Mouse (Mus musculus) hindbrain, embryonic 13.5 days (tissue): ENCODE results near the gene Olfr287. TPM values are rescaled to one million over a fixed set of nuclear protein-coding genes. Genes with fewer than 3 reads are reported as not detected.

Experiments
- ATAC-seq: fragments of 200-750 bp; cut with Nextera tagmentation; 2 replicates; pipeline ENCODE4 v1.8.0; 2017; ENCODE audit warnings: moderate TSS enrichment; ENCODE audit not compliant: low FRiP score
- H3K27ac ChIP-seq: fragments of 300-500 bp; sonication (generic); 2 replicates; pipeline ENCODE4 v1.5.1; 2015; ENCODE audit warnings: inconsistent platforms, mild to moderate bottlenecking, moderate library complexity
- H3K27me3 ChIP-seq: fragments of 300-500 bp; sonication (generic); 2 replicates; pipeline ENCODE4 v1.6.1; 2015; ENCODE audit warnings: mild to moderate bottlenecking, inconsistent platforms
- H3K36me3 ChIP-seq: fragments of 300-500 bp; sonication (generic); 2 replicates; pipeline ENCODE4 v1.6.1; 2015; ENCODE audit warnings: mild to moderate bottlenecking, inconsistent platforms
- H3K4me1 ChIP-seq: fragments of 300-500 bp; sonication (generic); replicated peaks from 2 replicates; pipeline ENCODE4 v1.6.1; 2015; ENCODE audit warnings: inconsistent platforms
- H3K4me2 ChIP-seq: fragments of 300-500 bp; sonication (generic); 2 replicates; pipeline ENCODE4 v1.6.1; 2015; ENCODE audit warnings: inconsistent platforms, mild to moderate bottlenecking, moderate library complexity
- H3K4me3 ChIP-seq: fragments of 300-500 bp; sonication (generic); 2 replicates; pipeline ENCODE4 v1.5.1; 2015; ENCODE audit warnings: mild to moderate bottlenecking, inconsistent platforms
- H3K9ac ChIP-seq: fragments of 300-500 bp; sonication (generic); 2 replicates; pipeline ENCODE4 v1.6.1; 2015; ENCODE audit warnings: mild to moderate bottlenecking, inconsistent platforms
- H3K9me3 ChIP-seq: fragments of 300-500 bp; sonication (generic); 2 replicates; pipeline ENCODE4 v1.6.1; 2016; ENCODE audit warnings: inconsistent platforms
- WGBS: fragments of 180-500 bp; shearing (Covaris S2); methylation state at CpG from one replicate; pipeline ENCODE4 v1.1.7; 2015; 5-methylcytosine and 5-hydroxymethylcytosine counted together
- polyA plus RNA-seq: library from polyadenylated mRNA; unstranded; fragments of >200 nt; fragmentation: Nextera tagmentation; extraction: Ambion mirVana; gene quantifications from 2 replicates; pipeline ENCODE4 v1.2.1, GENCODE M21; 2015

Gene Olfr287
- polyA plus RNA-seq = not detected in 2 replicates

- Histone ChIP-seq H3K27ac (no peak within 1 kb of the TSS), H3K4me2 (no peak within 1 kb of the TSS), H3K4me1 (no peaks in the 10 kb centered on the region), H3K9me3 (no peaks in the 10 kb centered on the region), H3K9ac (no peak within 1 kb of the TSS), H3K36me3 (no peaks in the 10 kb centered on the region), H3K4me3 (no peak within 1 kb of the TSS), H3K27me3 (no peaks in the 10 kb centered on the region)
- WGBS = 65% methylated on average over 4 of the region's 4 CpGs
- ATAC-seq = no peak
Observed at GRCm38 (mm10) chr15:98220877-98221276, at the start of gene Olfr287, which contains the start of gene Gm44579. Gene Olfr287 (minus strand): TSS chr15:98221056. Gene Gm44579 (minus strand): TSS chr15:98220977.

GRCm38 (mm10) chr15:98257776-98258175, 36.9 kb upstream of the Olfr287 start:
- Histone ChIP-seq H3K4me1 (no peaks in the 10 kb centered on the region), H3K4me2 (no peak overlapping the region), H3K36me3 (no peaks in the 10 kb centered on the region), H3K9me3 (no peaks in the 10 kb centered on the region; the same call in 1 of the 2 replicates), H3K27ac (no peak overlapping the region), H3K27me3 (no peaks in the 10 kb centered on the region), H3K4me3 (no peak overlapping the region), H3K9ac (no peak overlapping the region)
- 89% methylated on average over 7 of the region's 7 CpGs for WGBS
- ATAC-seq = no peak

GRCm38 (mm10) chr15:98257193-98257592, 36.3 kb upstream of the Olfr287 start, which contains the start of gene H1fnt:
Gene H1fnt (minus strand): TSS chr15:98257293.
- H3K4me3 ChIP-seq = no peak within 1 kb of the TSS
- H3K27me3 ChIP-seq = no peaks in the 10 kb centered on the region
- H3K4me2 ChIP-seq = no peak within 1 kb of the TSS
- H3K4me1 ChIP-seq = no peaks in the 10 kb centered on the region
- WGBS = 81% methylated on average over 8 of the region's 8 CpGs
- H3K36me3 ChIP-seq = no peaks in the 10 kb centered on the region
- H3K9ac ChIP-seq = no peak within 1 kb of the TSS
- no peaks in the 10 kb centered on the region; the same call in 1 of the 2 replicates for H3K9me3 ChIP-seq
- H3K27ac ChIP-seq = no peak within 1 kb of the TSS
- ATAC-seq = no peak

- Histone ChIP-seq H3K9ac (no peak overlapping the region), H3K4me2 (no peak overlapping the region), H3K36me3 (no peaks in the 10 kb centered on the region), H3K4me1 (no peaks in the 10 kb centered on the region), H3K4me3 (no peak overlapping the region), H3K27me3 (no peaks in the 10 kb centered on the region), H3K9me3 (no peaks in the 10 kb centered on the region), H3K27ac (no peak overlapping the region)
- no peak for ATAC-seq
- 92% methylated on average over 13 of the region's 13 CpGs for WGBS
Observed at GRCm38 (mm10) chr15:98256271-98256670, 35.4 kb upstream of the Olfr287 start.

- Histone ChIP-seq H3K36me3 (no peaks in the 10 kb centered on the region), H3K27ac (no peak overlapping the region), H3K4me1 (no peaks in the 10 kb centered on the region), H3K4me2 (no peak overlapping the region), H3K27me3 (no peaks in the 10 kb centered on the region; the same call in 1 of the 2 replicates), H3K9ac (no peak overlapping the region), H3K4me3 (no peak overlapping the region), H3K9me3 (no peaks in the 10 kb centered on the region)
- ATAC-seq = no peak
- WGBS = 96% methylated on average over 4 of the region's 4 CpGs
Observed at GRCm38 (mm10) chr15:98235442-98235841, 14.6 kb upstream of the Olfr287 start.

- ATAC-seq = no peak
- Histone ChIP-seq H3K36me3 (no peaks in the 10 kb centered on the region), H3K4me3 (no peak within 1 kb of the TSS), H3K27ac (no peak within 1 kb of the TSS), H3K9ac (no peak within 1 kb of the TSS), H3K4me2 (no peak within 1 kb of the TSS), H3K4me1 (no peaks in the 10 kb centered on the region), H3K27me3 (no peaks in the 10 kb centered on the region; the same call in 1 of the 2 replicates), H3K9me3 (no peaks in the 10 kb centered on the region)
- WGBS = 89% methylated on average over 4 of the region's 4 CpGs
Observed at GRCm38 (mm10) chr15:98234350-98234749, 13.5 kb upstream of the Olfr287 start, which contains the start of gene Olfr286. Gene Olfr286 (minus strand): TSS chr15:98234450.

GRCm38 (mm10) chr15:98226096-98226495, 5.2 kb upstream of the Olfr287 start:
- Histone ChIP-seq H3K36me3 (no peaks in the 10 kb centered on the region), H3K4me3 (no peak overlapping the region), H3K27me3 (no peaks in the 10 kb centered on the region; the same call in 1 of the 2 replicates), H3K9ac (no peak overlapping the region), H3K4me2 (no peak overlapping the region), H3K27ac (no peak overlapping the region), H3K9me3 (no peaks in the 10 kb centered on the region), H3K4me1 (no peaks in the 10 kb centered on the region)
- 69% methylated on average over 7 of the region's 7 CpGs for WGBS
- ATAC-seq = no peak

- Histone ChIP-seq H3K4me1 (no peaks in the 10 kb centered on the region), H3K9ac (no peak overlapping the region), H3K4me3 (no peak overlapping the region)
Observed at GRCm38 (mm10) chr15:98225610-98226009, 4.8 kb upstream of the Olfr287 start.

GRCm38 (mm10) chr15:98222377-98222776, 1.5 kb upstream of the Olfr287 start:
- Histone ChIP-seq H3K9ac (no peak overlapping the region), H3K27ac (no peak overlapping the region), H3K9me3 (no peaks in the 10 kb centered on the region), H3K4me3 (no peak overlapping the region), H3K36me3 (no peaks in the 10 kb centered on the region), H3K4me2 (no peak overlapping the region), H3K4me1 (no peaks in the 10 kb centered on the region), H3K27me3 (no peaks in the 10 kb centered on the region)
- no peak for ATAC-seq

More at GRCm38 (mm10) chr15:98225610-98226009, 4.8 kb upstream of the Olfr287 start:
- no peaks in the 10 kb centered on the region for H3K27me3 ChIP-seq
- H3K9me3 ChIP-seq = no peaks in the 10 kb centered on the region
- H3K27ac ChIP-seq = no peak overlapping the region
- no peak for ATAC-seq
- no peaks in the 10 kb centered on the region for H3K36me3 ChIP-seq
- no peak overlapping the region for H3K4me2 ChIP-seq
- WGBS = 48% methylated on average over 16 of the region's 16 CpGs

- Histone ChIP-seq H3K4me3 (no peak overlapping the region), H3K4me2 (no peak overlapping the region), H3K4me1 (no peaks in the 10 kb centered on the region), H3K9ac (no peak overlapping the region), H3K27me3 (no peaks in the 10 kb centered on the region), H3K9me3 (no peaks in the 10 kb centered on the region), H3K36me3 (no peaks in the 10 kb centered on the region), H3K27ac (no peak overlapping the region)
- WGBS = 75% methylated on average over 5 of the region's 5 CpGs
- no peak for ATAC-seq
Observed at GRCm38 (mm10) chr15:98214130-98214529, 6.7 kb downstream of the Olfr287 start.

GRCm38 (mm10) chr15:98213336-98213870, 7.5 kb downstream of the Olfr287 start:
- H3K36me3 ChIP-seq = no peaks in the 10 kb centered on the region
- no peak overlapping the region for H3K4me2 ChIP-seq
- no peak for ATAC-seq
- H3K27me3 ChIP-seq = no peaks in the 10 kb centered on the region
- no peaks in the 10 kb centered on the region for H3K4me1 ChIP-seq
- H3K27ac ChIP-seq = no peak overlapping the region
- no peak overlapping the region for H3K9ac ChIP-seq
- H3K4me3 ChIP-seq = no peak overlapping the region
- no peaks in the 10 kb centered on the region for H3K9me3 ChIP-seq
- WGBS = 83% methylated on average over 5 of the region's 5 CpGs

GRCm38 (mm10) chr15:98209676-98210075, 11.2 kb downstream of the Olfr287 start:
- H3K4me2 ChIP-seq = no peak overlapping the region
- no peaks in the 10 kb centered on the region for H3K36me3 ChIP-seq
- no peak overlapping the region for H3K9ac ChIP-seq
- no peaks in the 10 kb centered on the region for H3K4me1 ChIP-seq
- H3K9me3 ChIP-seq = no peaks in the 10 kb centered on the region
- H3K4me3 ChIP-seq = no peak overlapping the region
- H3K27ac ChIP-seq = no peak overlapping the region
- ATAC-seq = no peak
- 82% methylated on average over 7 of the region's 7 CpGs for WGBS
- no peaks in the 10 kb centered on the region for H3K27me3 ChIP-seq

GRCm38 (mm10) chr15:98195442-98195841, 25.4 kb downstream of the Olfr287 start, which contains the start of gene Olfr288:
Gene Olfr288 (minus strand): TSS chr15:98195542.
- no peak within 1 kb of the TSS for H3K4me3 ChIP-seq
- no peak for ATAC-seq
- no peaks in the 10 kb centered on the region for H3K36me3 ChIP-seq
- no peak within 1 kb of the TSS for H3K9ac ChIP-seq
- no peak within 1 kb of the TSS for H3K4me2 ChIP-seq
- H3K27ac ChIP-seq = no peak within 1 kb of the TSS
- no peaks in the 10 kb centered on the region for H3K4me1 ChIP-seq
- H3K27me3 ChIP-seq = no peaks in the 10 kb centered on the region
- H3K9me3 ChIP-seq = no peaks in the 10 kb centered on the region
- 81% methylated on average over 3 of the region's 3 CpGs for WGBS
